Mouse (Mus musculus): ENCODE data around the gene Dpf1. TPM values are rescaled to one million over a fixed set of nuclear protein-coding genes. Genes with fewer than 3 reads are reported as not detected.

Dpf1 gene
- polyA plus RNA-seq, 1 experiment from 2014 or later: 167 TPM

GRCm38 (mm10) chr7:29346212-29346611, 42.5 kb downstream of the Dpf1 start:
- peak overlapping the region; percentile 39; the same call in 1 of the 2 replicates for H3K27ac ChIP-seq (ENCODE audit: low read depth, low read length)
- H3K27me3 ChIP-seq (replicated peaks; ENCODE audit: control insufficient read depth, insufficient read depth, low read length): no peaks in the 10 kb centered on the region
- ATAC-seq: no peak
- peaks cover 20% of the 10 kb centered on the region for H3K4me1 ChIP-seq (ENCODE audit: control insufficient read depth, insufficient read depth, low read length)
- peaks cover 14% of the 10 kb centered on the region for H3K36me3 ChIP-seq (ENCODE audit: control insufficient read depth, insufficient read depth, low read length)
- WGBS: 59% methylated on average over 3 of the region's 3 CpGs
- H3K9ac ChIP-seq (ENCODE audit: low read length): no peak overlapping the region
- no peak overlapping the region for H3K4me2 ChIP-seq (ENCODE audit: low read length)
- H3K4me3 ChIP-seq (ENCODE audit: low read depth, low read length): no peak overlapping the region
- no peaks in the 10 kb centered on the region for H3K9me3 ChIP-seq (replicated peaks; ENCODE audit: control insufficient read depth, low read length)
- peak; percentile 44 for DNase-seq (ENCODE audit: low spot score)

GRCm38 (mm10) chr7:29350489-29350888, 46.7 kb downstream of the Dpf1 start:
- Histone ChIP-seq H3K4me2 (ENCODE audit: low read length) (no peak overlapping the region), H3K9me3 (replicated peaks; ENCODE audit: control insufficient read depth, low read length) (no peaks in the 10 kb centered on the region), H3K9ac (ENCODE audit: low read length) (no peak overlapping the region), H3K27ac (ENCODE audit: low read depth, low read length) (no peak overlapping the region), H3K27me3 (replicated peaks; ENCODE audit: control insufficient read depth, insufficient read depth, low read length) (no peaks in the 10 kb centered on the region), H3K4me3 (ENCODE audit: low read depth, low read length) (no peak overlapping the region), H3K4me1 (ENCODE audit: control insufficient read depth, insufficient read depth, low read length) (peaks cover 7% of the 10 kb centered on the region; the same call in 1 of the 2 replicates), H3K36me3 (ENCODE audit: control insufficient read depth, insufficient read depth, low read length) (peaks cover 17% of the 10 kb centered on the region)
- ATAC-seq (no peak), DNase-seq (ENCODE audit: low spot score) (no peak)
- whole genome bisulfite sequencing: 92% methylated on average over 10 of the region's 10 CpGs

DNA sequence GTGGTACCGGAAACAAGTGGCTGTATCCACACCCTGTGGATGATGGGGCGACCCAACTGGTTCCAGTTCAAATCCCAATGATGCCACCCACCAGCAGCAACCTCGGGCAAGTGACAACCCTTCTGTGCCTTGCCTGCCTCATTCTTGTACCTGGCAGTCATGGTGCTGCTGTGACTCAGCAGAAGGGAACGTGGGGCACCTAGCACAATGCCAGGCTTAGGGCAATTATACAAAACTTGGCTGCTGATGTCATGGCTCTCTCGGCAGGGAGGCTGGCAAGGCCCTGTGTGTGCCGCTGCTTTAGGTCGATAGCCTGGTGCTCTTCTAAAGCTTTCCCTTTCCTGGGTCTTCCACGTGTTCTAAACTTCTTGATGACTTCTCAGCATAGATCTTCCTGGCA, 48.5 kb downstream of the Dpf1 start:
- DNase-seq (ENCODE audit: low spot score): no peak

DNA sequence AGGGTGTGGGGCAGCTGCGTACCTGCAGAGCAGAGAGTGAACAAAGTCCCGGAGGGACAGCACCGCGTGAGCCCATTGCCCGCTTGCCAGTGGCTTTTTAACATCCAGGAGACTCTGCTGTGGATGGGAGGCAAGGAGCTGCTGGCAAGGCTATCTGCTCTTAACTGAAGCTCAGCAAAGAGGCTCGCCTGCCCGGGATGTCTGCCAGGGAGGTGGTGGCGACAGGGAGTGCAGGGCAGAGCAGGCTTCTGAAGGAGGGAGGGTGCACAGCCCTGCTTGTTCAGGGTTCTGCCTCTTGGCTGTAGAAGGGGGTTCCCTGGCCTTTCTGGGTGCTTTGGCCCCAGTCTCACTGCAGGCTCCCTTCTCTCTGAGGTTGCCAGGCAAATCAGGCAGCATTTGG, 50.4 kb downstream of the Dpf1 start:
- 83% methylated on average over 8 of the region's 8 CpGs for WGBS
- Histone ChIP-seq H3K27me3 (replicated peaks; ENCODE audit: control insufficient read depth, insufficient read depth, low read length) (no peaks in the 10 kb centered on the region), H3K9me3 (replicated peaks; ENCODE audit: control insufficient read depth, low read length) (no peaks in the 10 kb centered on the region), H3K4me3 (ENCODE audit: low read depth, low read length) (no peak overlapping the region), H3K27ac (ENCODE audit: low read depth, low read length) (no peak overlapping the region), H3K4me1 (ENCODE audit: control insufficient read depth, insufficient read depth, low read length) (no peaks in the 10 kb centered on the region), H3K4me2 (ENCODE audit: low read length) (no peak overlapping the region), H3K36me3 (ENCODE audit: control insufficient read depth, insufficient read depth, low read length) (peaks cover 7% of the 10 kb centered on the region; the same call in 1 of the 2 replicates), H3K9ac (ENCODE audit: low read length) (no peak overlapping the region)
- ATAC-seq (no peak), DNase-seq (ENCODE audit: low spot score) (peak; percentile 25)

More for the DNA sequence above, 48.5 kb downstream of the Dpf1 start:
- H3K9ac ChIP-seq (ENCODE audit: low read length): no peak overlapping the region
- H3K36me3 ChIP-seq (ENCODE audit: control insufficient read depth, insufficient read depth, low read length): peaks cover 17% of the 10 kb centered on the region
- H3K27ac ChIP-seq (ENCODE audit: low read depth, low read length): no peak overlapping the region
- H3K9me3 ChIP-seq (replicated peaks; ENCODE audit: control insufficient read depth, low read length): no peaks in the 10 kb centered on the region
- no peak overlapping the region for H3K4me3 ChIP-seq (ENCODE audit: low read depth, low read length)
- WGBS: 61% methylated on average over 8 of the region's 8 CpGs
- no peak overlapping the region for H3K4me2 ChIP-seq (ENCODE audit: low read length)
- no peak for ATAC-seq
- no peaks in the 10 kb centered on the region for H3K27me3 ChIP-seq (replicated peaks; ENCODE audit: control insufficient read depth, insufficient read depth, low read length)
- no peaks in the 10 kb centered on the region for H3K4me1 ChIP-seq (ENCODE audit: control insufficient read depth, insufficient read depth, low read length)

GRCm38 (mm10) chr7:29355406-29355805, 51.7 kb downstream of the Dpf1 start:
- DNase-seq (ENCODE audit: low spot score) (no peak), ATAC-seq (no peak)
- Histone ChIP-seq H3K36me3 (ENCODE audit: control insufficient read depth, insufficient read depth, low read length) (peaks cover 4% of the 10 kb centered on the region; the same call in 1 of the 2 replicates), H3K4me1 (ENCODE audit: control insufficient read depth, insufficient read depth, low read length) (no peaks in the 10 kb centered on the region), H3K27ac (ENCODE audit: low read depth, low read length) (no peak overlapping the region), H3K4me3 (ENCODE audit: low read depth, low read length) (no peak overlapping the region), H3K9me3 (replicated peaks; ENCODE audit: control insufficient read depth, low read length) (no peaks in the 10 kb centered on the region), H3K9ac (ENCODE audit: low read length) (no peak overlapping the region), H3K4me2 (ENCODE audit: low read length) (no peak overlapping the region), H3K27me3 (replicated peaks; ENCODE audit: control insufficient read depth, insufficient read depth, low read length) (no peaks in the 10 kb centered on the region)
- 93% methylated on average over 8 of the region's 8 CpGs for WGBS

GRCm38 (mm10) chr7:29361497-29361896, 57.7 kb downstream of the Dpf1 start:
- no peak overlapping the region for H3K27ac ChIP-seq (ENCODE audit: low read depth, low read length)
- H3K4me3 ChIP-seq (ENCODE audit: low read depth, low read length): no peak overlapping the region
- 82% methylated on average over 13 of the region's 13 CpGs for WGBS
- no peaks in the 10 kb centered on the region for H3K4me1 ChIP-seq (ENCODE audit: control insufficient read depth, insufficient read depth, low read length)
- H3K4me2 ChIP-seq (ENCODE audit: low read length): no peak overlapping the region
- DNase-seq (ENCODE audit: low spot score): peak; percentile 47
- peak; percentile 73; the same call in 1 of the 2 replicates for ATAC-seq
- no peaks in the 10 kb centered on the region for H3K9me3 ChIP-seq (replicated peaks; ENCODE audit: control insufficient read depth, low read length)
- 0 out of 2 replicates have a peak, but pooled peaks cover 7% of the 10 kb centered on the region for H3K36me3 ChIP-seq (ENCODE audit: control insufficient read depth, insufficient read depth, low read length)
- H3K9ac ChIP-seq (ENCODE audit: low read length): no peak overlapping the region
- no peaks in the 10 kb centered on the region for H3K27me3 ChIP-seq (replicated peaks; ENCODE audit: control insufficient read depth, insufficient read depth, low read length)

DNA sequence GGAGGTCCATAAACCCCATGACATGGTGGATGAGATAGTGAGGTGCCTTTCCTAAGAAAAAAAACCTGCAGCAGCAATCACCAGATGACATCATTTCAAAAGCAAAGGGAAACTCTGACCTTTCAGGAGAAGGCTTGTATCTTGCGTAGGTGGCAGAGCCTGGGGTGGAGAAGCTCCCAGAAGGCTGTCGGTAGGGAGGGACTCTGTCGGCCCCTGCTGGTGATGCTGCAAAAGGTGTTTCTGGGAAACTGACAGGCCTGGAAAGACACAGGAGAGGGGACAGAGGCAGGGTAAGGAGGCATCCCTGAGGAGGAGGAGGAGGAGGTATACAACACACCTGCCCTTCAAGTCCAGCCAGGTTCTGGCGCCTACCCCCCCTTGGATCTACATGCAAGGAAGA, 60.3 kb downstream of the Dpf1 start:
- Histone ChIP-seq H3K27ac (ENCODE audit: low read depth, low read length) (no peak overlapping the region), H3K9ac (ENCODE audit: low read length) (no peak overlapping the region), H3K4me2 (ENCODE audit: low read length) (no peak overlapping the region), H3K4me3 (ENCODE audit: low read depth, low read length) (no peak overlapping the region), H3K4me1 (ENCODE audit: control insufficient read depth, insufficient read depth, low read length) (peaks cover 5% of the 10 kb centered on the region; the same call in 1 of the 2 replicates), H3K27me3 (replicated peaks; ENCODE audit: control insufficient read depth, insufficient read depth, low read length) (no peaks in the 10 kb centered on the region), H3K36me3 (ENCODE audit: control insufficient read depth, insufficient read depth, low read length) (0 out of 2 replicates have a peak, but pooled peaks cover 7% of the 10 kb centered on the region), H3K9me3 (replicated peaks; ENCODE audit: control insufficient read depth, low read length) (no peaks in the 10 kb centered on the region)
- 16% methylated on average over 4 of the region's 4 CpGs for WGBS
- ATAC-seq: peak; percentile 51
- DNase-seq (ENCODE audit: low spot score): peak; percentile 75

- no peak overlapping the region for H3K4me2 ChIP-seq (ENCODE audit: low read length)
- no peaks in the 10 kb centered on the region for H3K9me3 ChIP-seq (replicated peaks; ENCODE audit: control insufficient read depth, low read length)
- 75% methylated on average over 13 of the region's 13 CpGs for WGBS
- peaks cover 5% of the 10 kb centered on the region; the same call in 1 of the 2 replicates for H3K4me1 ChIP-seq (ENCODE audit: control insufficient read depth, insufficient read depth, low read length)
- 0 out of 2 replicates have a peak, but pooled peaks cover 9% of the 10 kb centered on the region for H3K36me3 ChIP-seq (ENCODE audit: control insufficient read depth, insufficient read depth, low read length)
- DNase-seq (ENCODE audit: low spot score) (peak; percentile 75), ATAC-seq (peak; percentile 88)
- peak overlapping the region; percentile 85 for H3K27ac ChIP-seq (ENCODE audit: low read depth, low read length)
- H3K9ac ChIP-seq (ENCODE audit: low read length): 0 out of 2 replicates have a peak overlapping the region, but pooled peaks have one; percentile 32
- H3K27me3 ChIP-seq (replicated peaks; ENCODE audit: control insufficient read depth, insufficient read depth, low read length): no peaks in the 10 kb centered on the region
- H3K4me3 ChIP-seq (ENCODE audit: low read depth, low read length): no peak overlapping the region
Measured at GRCm38 (mm10) chr7:29367166-29368003, 63.6 kb downstream of the Dpf1 start.

Data from forebrain, embryonic 14.5 days (tissue).